Mouse (Mus musculus) left cerebral cortex, postnatal 14 days (tissue): ENCODE data around the gene Gadd45a. TPM values are rescaled to one million over a fixed set of nuclear protein-coding genes. Genes with fewer than 3 reads are reported as not detected.

Experiments
- DNase-seq, 2 experiments: peaks; one replicate each; pipeline ENCODE4 v3.0.0; 2021 to 2022; ENCODE audit warnings: low spot score in 2 of 2, mixed read lengths in 1 of 2
- intact Hi-C: fragments of 180-260 bp; cut with DNase I; formaldehyde crosslinking; loops from one replicate; pipeline ENCODE4 v1.15.1; 2025
- long read RNA-seq, 2 experiments: library from polyadenylated mRNA; stranded (forward); transcript quantifications; one replicate each; pipeline ENCODE4 v2.0.0; 2021
- total RNA-seq, 2 experiments: library from RNA; stranded (reverse); gene quantifications; 2 replicates each; pipeline ENCODE4 v1.2.3; 2021

Gene Gadd45a
- total RNA-seq: 10 to 100 TPM in 1 of 2 experiments, 1 to 10 TPM in 1; 6.6 to 10.3 TPM
- long read RNA-seq, experiment 1, partial matches to known transcripts: 0 of 6 reads
- long read RNA-seq, experiment 1, other reads (novel, unspliced or antisense): 0 of 6 reads
- long read RNA-seq, experiment 2, partial matches to known transcripts: 0 of 6 reads
- long read RNA-seq, experiment 2, other reads (novel, unspliced or antisense): 1 of 6 reads

DNA sequence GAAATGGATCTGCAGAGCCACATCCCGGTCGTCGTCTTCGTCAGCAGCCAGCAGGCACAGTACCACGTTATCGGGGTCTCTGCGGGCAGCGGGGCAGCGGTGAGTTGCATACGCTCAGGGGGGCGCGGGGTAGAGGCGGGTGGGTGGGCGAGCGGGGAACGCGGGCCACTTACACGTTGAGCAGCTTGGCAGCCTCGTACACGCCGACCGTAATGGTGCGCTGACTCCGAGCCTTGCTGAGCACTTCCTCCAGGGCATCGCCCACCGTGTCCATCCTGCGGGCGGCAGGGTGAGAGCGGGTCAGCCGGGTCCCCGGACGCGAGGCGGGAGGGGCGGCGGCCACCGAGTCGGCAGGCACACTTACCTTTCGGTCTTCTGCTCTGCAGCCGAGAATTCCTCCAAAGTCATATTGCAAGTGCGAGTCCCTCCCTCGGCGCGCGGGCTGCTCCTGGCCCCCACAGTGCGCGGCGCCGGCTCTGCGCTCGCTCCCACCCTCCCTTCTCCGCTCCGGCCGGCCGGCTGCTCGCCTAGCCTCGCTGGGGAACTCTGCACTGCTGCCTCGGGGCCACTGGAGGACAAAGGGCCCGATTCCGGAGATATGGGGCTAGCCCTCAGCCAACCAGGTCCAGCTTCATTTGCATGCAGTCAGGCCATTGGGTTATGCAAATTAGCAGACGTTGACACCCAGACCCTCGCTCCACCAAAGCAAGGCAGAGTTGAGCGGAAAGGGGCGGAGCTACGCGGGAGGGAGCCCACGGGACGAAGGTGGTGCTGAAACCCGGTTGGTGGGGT, at the start of gene Gadd45a:
Gene Gadd45a (minus strand): TSS at position 621 of the 792 bp plus-strand sequence.
- intact Hi-C loops: loop anchor here (5.0 kb wide), 3 partner anchors 105 to 230 kb away; no protein-coding TSS in a partner anchor
- peak; percentile 84 to 92 for DNase-seq

DNA sequence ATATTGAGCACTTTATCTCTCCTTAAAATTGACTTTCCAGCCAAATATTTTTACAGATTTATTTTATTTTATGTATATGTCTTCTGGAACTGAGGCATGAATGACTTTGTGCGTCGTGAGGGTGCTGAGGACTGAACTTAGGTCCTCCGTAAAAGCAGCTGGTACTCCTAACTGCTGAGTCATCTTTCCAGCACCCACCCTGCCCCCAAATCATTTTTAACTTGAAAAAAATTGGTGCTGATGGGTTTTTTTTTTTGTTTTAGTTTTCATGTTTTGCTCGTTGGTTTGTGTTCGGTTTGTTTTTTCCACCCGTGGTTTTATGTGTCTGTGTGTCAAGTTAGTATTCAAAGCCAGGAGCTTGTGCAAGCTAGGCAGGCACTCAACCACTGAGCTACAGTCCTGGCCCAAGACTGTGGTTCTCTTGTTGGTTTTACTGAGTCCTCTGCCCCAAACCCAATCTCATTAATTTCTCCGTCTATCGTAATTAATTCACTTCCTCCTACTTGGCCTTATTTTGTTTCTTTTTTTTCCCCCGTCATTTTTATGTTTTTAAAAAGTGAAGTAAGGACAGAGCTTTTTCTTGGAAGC, 48.7 kb upstream of the Gadd45a start:
- intact Hi-C loops: no loop called here

DNA sequence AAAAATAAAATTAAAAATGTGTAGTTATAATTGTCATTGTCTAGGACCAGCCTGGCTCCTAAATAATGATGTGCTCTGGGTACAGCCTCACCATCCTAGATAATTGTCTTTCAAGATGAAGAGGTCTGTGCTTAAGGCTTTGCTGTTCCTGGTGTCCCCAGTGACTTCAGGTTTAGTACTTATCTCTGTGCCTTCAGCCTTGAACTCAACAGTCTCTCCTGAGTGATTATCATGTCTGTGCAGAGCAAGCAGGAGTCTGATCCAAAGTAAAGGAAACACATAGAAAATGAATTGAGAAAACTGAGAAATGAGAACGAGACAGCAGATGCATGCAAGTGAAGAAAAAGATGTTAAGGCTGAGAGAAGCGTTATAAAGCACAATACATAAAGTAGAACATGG, 47.2 kb upstream of the Gadd45a start:
- no peak for DNase-seq
- intact Hi-C loops: no loop called here

More for the DNA sequence above, 48.7 kb upstream of the Gadd45a start:
- DNase-seq: no peak

DNA sequence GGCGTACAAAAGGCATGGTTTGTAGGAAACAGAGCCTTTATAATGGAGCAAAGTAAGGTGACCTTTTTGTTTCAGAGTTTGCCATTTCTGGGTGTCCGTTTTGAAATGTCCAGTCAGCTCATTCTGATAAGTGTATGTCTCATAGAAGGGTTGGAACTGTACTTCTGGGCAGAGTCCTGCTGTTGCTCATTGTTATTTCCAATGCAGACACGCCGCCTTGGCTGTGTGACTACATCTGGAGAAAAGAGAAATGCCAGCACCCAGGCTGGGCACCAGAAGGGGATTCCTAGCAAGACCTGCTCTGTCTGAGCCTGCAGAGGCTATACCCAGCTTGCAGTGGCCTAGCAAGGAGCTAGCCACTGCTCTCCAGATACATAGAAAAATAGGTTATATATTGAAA, 43.9 kb upstream of the Gadd45a start:
- no peak for DNase-seq
- intact Hi-C loops: no loop called here

DNA sequence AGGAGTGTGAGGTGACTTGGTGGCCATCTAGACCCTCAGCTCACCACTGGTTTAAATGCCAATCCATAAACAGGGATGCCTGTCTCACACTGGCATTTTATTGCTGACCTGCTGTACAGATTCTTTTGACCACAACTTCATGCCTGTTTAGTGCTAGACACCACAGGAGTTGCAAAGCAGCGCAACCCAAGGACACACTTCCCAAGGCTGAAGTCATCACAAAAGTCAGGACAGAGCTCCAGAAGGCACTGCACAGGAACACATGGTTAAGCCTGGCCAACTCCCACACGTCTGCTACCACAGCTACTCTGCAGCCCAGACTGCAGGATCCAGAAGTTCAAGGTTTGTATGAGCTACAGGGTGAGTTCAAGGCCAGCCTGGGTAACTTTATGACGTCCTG, 40.8 kb upstream of the Gadd45a start:
- intact Hi-C loops: no loop called here
- no peak for DNase-seq

DNA sequence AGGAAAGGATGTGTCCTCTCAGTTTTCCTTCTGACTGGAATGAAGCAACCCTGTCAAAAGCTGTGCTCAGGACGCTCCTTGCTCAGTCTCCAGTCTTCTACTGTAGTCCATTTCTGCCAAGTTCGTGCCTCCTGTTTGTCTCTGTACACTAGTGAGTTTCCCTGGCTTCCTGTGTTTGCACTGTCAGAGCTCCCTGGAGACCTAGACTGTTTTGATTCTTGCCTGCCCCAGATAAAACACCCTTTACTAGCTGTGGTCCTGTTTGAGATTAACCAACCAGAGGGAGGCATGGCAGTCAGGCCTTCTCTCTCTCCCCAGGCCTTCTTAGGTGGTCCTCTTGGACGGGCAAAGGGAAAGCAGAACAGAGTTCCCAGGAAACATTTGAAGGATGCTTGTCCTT, 40.2 kb upstream of the Gadd45a start:
- intact Hi-C loops: no loop called here
- DNase-seq: no peak

DNA sequence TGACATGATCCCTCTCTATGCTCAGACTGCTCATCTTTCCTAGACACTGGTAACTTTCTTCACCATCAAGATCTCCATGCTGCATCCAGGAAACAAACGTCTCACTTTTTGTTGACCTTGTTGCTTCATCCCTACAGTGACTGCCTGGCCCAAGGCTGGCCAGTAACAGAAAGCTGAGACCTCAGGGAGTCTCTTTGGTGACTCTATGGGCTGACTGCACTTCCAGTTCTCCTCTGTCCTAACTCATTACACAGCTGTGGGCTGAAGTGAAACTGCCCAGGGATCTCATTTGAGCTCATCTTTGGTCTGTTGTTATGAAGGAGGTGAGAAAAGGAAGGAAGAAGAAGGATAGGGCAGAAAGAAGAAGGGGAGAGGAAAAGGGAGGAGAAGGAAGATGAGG, 39.1 kb upstream of the Gadd45a start:
- intact Hi-C loops: no loop called here
- no peak for DNase-seq

DNA sequence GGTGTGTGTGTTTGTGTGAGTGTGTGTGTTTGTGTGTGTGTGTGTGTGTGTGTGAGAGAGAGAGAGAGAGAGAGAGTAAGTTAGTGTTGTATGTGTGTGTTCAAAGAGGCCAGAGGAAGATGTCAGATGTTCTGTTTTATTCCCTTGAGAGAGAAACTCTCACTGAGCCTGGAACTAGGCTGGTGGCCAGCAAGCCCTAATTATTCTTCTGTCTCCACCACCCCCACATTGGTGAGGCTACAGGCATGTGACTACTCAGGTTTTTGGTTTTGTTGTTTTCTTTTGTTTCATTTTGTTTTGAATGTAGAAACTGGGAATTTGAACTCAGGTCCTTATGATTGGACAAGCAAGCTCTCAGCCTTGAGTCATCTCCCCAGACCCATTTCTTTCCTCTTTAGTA, 37.6 kb upstream of the Gadd45a start:
- no peak for DNase-seq
- intact Hi-C loops: no loop called here

DNA sequence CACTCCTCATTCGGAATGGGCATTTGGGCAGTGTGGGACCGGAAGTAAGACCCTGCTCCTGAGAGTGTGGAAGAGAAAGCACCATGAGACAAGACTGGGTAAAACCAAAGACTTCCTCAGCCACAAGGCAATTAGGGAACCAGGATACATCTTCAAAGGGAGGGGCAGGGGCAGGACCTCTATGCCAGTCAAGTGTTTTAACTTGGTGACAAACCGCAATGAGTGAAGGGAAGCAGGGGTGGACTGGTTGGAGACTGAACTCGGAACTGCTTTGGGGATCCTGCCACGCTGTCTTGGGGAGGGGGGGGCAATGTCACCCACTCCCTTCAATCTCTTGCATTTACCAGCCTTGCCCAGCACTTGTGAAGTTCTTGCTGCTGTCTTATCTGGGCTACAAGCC, 36.7 kb upstream of the Gadd45a start:
- intact Hi-C loops: no loop called here
- DNase-seq: no peak

DNA sequence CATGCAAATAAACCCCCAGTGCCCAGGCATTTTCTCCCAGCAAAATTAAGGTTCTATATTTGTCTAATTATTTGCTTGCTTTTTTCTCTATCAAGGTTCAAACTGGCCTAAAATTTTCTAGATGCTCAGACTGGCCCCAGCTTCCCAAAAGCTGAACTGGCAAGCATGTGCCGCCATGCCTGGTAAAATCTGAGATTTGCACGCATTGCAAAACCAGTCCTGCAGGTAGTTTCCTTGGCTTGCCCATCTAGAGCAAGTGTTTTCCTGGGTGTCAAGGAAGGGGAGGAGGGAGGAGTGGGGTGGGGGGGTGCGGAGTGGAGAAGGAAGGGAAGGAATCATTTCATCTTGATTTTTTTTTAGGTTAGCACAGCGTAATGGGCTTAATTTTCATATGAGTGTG, 36.2 kb upstream of the Gadd45a start:
- no peak for DNase-seq
- intact Hi-C loops: no loop called here

DNA sequence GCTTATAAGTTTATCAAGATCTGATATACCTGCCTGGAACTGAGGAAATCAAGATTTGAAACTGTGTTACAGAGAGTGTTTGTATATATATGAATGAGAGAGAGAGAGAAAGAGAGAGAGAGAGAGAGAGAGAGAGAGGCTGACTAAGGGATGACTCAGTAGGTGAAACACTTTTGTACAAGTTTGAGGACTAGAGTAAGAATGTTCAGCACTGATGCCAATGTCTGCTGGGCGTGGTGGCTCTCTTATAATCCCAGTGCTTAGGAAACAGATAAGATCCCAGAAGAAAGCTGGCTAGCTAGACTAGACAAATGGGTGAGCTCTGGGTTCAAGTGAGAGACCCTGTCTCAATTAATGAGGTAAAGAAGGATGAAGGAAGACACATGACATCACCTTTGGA, 34.4 kb upstream of the Gadd45a start:
- no peak for DNase-seq
- intact Hi-C loops: no loop called here

DNA sequence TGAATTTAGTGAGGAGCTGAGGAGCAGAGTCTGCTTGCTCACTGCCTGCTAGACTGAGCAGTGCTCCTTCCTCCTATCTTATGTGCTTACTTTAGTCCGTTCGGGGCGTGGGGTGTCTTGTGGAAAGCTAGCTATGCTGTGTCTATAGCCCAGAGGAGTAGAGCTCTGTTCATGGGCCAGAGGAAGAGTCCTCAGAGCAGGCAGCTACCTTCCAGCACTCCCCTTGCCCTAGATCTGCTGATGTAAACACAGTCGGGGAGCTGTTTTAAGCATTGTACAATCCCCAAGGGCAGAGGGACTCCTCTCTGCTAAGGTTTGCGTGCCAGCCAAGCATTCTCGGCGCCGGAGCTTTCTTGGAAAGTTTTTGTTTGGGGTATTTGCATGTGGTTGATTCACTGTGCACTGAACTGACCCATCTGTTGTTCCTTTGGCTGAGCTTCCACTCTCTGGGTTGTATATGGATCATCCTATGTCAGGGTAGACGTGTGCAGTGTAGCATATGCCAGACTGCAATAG, 32.6 kb upstream of the Gadd45a start:
- intact Hi-C loops: no loop called here
- DNase-seq: no peak

DNA sequence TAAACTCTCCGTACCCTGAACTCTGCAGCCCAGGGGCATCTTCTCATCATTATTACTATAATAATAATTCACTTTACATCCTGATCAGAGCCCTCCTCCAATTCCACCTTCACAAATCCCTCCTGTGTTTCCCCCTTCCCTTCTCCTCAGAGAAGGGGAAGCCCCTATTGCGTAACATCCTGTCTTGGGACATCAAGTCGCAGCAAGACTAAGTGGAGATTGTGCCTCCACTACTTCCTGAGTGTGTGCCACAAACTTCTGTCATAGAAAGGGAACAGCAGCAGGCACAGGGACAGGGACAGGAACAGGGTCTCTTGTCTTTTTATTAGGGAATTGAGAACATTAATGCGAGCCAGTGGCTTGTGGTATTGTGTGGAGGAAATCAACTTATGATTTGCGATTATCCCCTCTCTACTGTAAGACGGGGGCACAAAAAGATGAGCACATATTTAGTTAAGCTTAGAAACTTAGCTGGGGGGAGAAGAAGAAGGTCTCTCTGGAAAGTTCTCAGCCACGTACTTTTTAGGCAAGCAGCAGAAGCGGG, 32.0 kb upstream of the Gadd45a start:
- intact Hi-C loops: no loop called here

DNA sequence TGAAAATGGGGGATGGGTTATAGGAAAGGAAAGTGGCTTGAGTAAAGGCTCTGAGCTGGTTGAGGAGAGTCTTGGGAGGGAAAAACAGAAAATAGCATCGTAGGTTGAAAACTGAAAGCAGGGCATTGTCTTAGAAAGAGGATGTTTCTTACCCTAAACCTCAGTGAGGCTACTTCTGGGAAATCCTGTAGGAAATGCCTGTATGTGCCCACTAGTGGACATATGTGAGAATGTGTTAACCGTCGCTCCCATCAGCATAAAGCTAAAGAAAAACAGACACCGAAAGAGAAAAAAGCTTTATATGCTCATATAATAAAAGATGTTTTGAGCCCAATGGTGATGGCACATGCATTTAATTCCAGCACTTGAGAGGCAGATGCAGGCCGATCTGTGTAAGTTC, 22.8 kb upstream of the Gadd45a start:
- DNase-seq: no peak
- intact Hi-C loops: no loop called here

More for the DNA sequence above, 32.0 kb upstream of the Gadd45a start:
- DNase-seq: no peak

DNA sequence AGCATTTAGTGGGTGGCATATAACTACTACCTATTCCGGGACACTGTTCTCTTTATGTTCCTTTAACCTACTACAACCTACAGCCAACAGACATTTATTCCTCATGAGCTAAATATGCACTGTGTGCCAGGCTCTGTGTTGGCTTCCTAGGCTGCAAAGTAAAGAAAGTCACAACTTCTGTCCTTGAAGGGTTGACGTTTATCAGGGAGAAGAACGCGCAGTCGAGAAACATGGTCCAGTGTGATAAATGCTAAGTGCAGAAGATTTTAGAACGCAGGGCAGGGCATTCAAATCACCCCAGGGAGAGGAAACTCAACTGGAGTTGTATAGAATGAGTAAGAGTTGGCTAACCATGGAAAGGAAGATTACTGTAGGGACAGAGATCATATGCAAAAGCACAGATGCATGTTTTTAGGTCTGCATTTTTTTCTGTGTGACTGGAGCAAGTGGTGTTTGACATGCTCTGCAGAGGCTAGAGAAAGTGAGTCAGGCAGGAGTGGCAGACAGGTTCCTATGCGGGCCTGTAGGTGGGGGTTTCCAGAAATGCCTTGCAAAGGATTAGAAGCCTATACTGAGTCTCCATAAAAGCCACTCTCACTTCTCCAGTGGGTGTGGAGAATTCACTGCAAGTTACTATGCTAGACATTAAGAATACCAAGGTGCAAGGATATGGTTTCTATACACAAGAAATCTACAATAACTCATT, 20.9 kb upstream of the Gadd45a start:
- intact Hi-C loops: no loop called here

DNA sequence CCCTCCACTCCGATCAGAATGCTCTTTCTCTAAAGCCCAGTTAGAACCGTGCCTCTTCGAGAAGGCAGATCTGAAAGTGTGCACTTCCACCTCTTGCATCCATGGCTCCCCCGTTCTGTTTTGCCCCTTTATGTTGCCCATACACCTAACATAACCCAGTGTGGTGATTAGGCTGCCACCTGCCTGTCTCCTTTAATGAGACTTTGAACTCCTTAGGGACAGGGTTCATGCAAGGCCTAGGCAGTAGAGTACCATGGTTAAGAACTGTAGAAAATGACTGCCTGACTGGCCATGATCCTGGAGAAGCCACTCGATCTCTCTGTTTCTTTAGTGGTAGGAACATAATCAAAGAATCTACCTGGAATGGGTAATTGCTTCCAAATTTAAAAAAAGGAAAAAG, 20.3 kb upstream of the Gadd45a start:
- intact Hi-C loops: no loop called here
- no peak for DNase-seq

More for the DNA sequence above, 20.9 kb upstream of the Gadd45a start:
- DNase-seq: no peak

DNA sequence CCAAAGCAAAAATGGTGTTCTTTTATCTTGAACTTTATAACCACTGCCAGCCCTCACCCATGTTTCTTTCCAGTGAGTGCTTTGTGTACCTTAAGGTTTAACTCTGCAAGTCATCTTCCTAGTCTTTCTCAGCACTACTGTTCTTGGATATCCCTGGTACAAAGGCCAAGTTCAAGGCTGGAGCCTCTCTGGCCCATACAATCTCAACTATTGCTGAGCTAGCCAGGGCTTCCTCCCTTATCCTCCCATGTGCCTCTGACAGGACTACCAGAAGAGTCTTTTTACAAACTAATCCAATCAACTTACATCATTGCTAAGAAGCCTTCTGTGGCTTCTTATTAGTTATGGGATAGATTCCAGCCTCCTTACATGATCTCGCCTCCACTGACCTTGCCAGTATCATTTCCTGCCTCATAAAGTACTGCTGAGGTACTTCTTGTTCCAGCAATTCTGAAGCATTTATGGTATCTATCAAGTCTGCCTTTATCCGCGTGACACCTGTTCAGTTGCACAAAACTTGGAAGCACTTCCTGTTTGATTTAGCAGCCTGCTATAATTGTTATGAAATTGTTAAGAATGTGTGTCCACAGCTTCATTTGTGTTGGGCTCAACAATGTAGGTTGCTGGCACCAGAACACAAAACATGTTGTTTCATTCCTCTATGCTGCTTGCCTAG, 19.8 kb upstream of the Gadd45a start:
- intact Hi-C loops: no loop called here
- DNase-seq: no peak

DNA sequence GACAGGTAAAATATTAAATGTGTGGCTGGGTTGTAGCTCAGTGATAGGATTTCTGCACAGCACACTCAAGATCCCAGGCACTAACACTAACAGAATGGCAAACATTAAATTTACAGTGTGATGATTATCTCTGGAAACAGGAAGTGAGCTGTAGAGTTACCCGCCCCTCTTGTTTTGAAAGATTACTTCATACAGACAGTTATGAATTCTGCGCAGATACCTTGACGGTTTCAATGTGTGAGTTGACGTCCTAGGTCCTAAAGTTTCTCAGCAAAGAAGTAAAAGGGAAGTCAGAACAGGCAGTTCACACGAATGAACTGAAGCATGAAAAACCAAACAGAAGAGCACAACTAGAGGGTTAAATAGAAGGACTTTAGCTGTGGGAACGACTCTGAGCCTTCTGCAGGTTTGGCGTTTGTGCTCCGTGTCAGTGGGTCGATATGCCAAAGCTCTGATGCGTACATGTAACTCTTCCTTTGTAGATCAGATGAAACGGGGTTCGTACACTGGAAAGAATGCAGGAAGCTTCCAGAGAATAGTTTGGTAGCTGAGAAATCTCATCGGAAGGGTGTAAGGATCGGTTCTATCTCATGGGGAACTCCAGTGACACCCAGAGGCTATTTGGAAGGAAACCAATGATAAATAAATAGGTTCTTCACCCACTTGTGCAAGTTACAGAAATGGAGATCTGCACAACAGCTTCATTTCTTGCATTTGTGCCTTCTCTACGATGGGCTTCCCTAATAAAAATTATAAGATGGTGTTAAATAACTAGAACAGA, 19.0 kb upstream of the Gadd45a start:
- no peak for DNase-seq
- intact Hi-C loops: no loop called here
